Mouse (Mus musculus) hematopoietic stem cell, adult 5-6 weeks (primary cell): ENCODE results near the gene Tvp23b. TPM values are rescaled to one million over a fixed set of nuclear protein-coding genes. Genes with fewer than 3 reads are reported as not detected.
A peak's percentile ranks its signal among the peaks of the same experiment; 100 is the strongest.

Experiments
- ATAC-seq, 2 experiments: fragments of 125-278 bp in 1 of 2; replicated peaks in 1 of 2; 2 replicates each; pipeline ENCODE4 v1.8.0; 2016 to 2017; ENCODE audit warnings: inconsistent platforms in 2 of 2, mild to moderate bottlenecking in 2 of 2, moderate number of reproducible peaks in 2 of 2, low read depth in 1 of 2, moderate TSS enrichment in 1 of 2; ENCODE audit not compliant: low FRiP score in 2 of 2, poor library complexity in 2 of 2, severe bottlenecking in 2 of 2, insufficient read depth in 1 of 2, low TSS enrichment in 1 of 2
- total RNA-seq: library from RNA; stranded (forward); fragments of 172-1452, 232-1000 nt; gene quantifications from 2 replicates; pipeline ENCODE4 v1.2.3, GENCODE M21; 2017

The Tvp23b gene
- total RNA-seq, 1 experiment from 2014 or later: 43.8 TPM

GRCm38 (mm10) chr11:62929799-62930198 lies 50.5 kb downstream of the Tvp23b start:
- 0 out of 4 replicates have a peak, but pooled peaks of 1 of the 2 experiments have one; percentile 4 for ATAC-seq

GRCm38 (mm10) chr11:62930574-62930973 lies 51.3 kb downstream of the Tvp23b start:
- ATAC-seq: no peak

- ATAC-seq: no peak
Observed at GRCm38 (mm10) chr11:62931141-62931540, 51.9 kb downstream of the Tvp23b start.

GRCm38 (mm10) chr11:62933099-62933498 lies 53.8 kb downstream of the Tvp23b start:
- ATAC-seq: no peak

GRCm38 (mm10) chr11:62934795-62935514 lies 55.7 kb downstream of the Tvp23b start:
- ATAC-seq: no peak

GRCm38 (mm10) chr11:62937986-62938385 lies 58.7 kb downstream of the Tvp23b start:
- no peak for ATAC-seq

- no peak for ATAC-seq
Observed at GRCm38 (mm10) chr11:62938921-62939320, 59.7 kb downstream of the Tvp23b start.

- ATAC-seq: no peak
Observed at GRCm38 (mm10) chr11:62940176-62940575, 60.9 kb downstream of the Tvp23b start.

GRCm38 (mm10) chr11:62943538-62943937 lies 64.3 kb downstream of the Tvp23b start:
- ATAC-seq: no peak

- no peak for ATAC-seq
Observed at GRCm38 (mm10) chr11:62945514-62945913, 66.3 kb downstream of the Tvp23b start.

GRCm38 (mm10) chr11:62949548-62949947 lies 70.3 kb downstream of the Tvp23b start:
- no peak for ATAC-seq

GRCm38 (mm10) chr11:62951012-62951411 lies 71.8 kb downstream of the Tvp23b start, which contains the start of gene Cdrt4:
Cdrt4 (plus strand) TSS chr11:62951193.
- no peak for ATAC-seq

- ATAC-seq: no peak
Observed at GRCm38 (mm10) chr11:62954766-62955165, 75.5 kb downstream of the Tvp23b start.

- no peak for ATAC-seq
Observed at GRCm38 (mm10) chr11:62955186-62955585, 75.9 kb downstream of the Tvp23b start.

- ATAC-seq: no peak
Observed at GRCm38 (mm10) chr11:62955776-62956175, 76.5 kb downstream of the Tvp23b start.

GRCm38 (mm10) chr11:62957626-62958180 lies 78.4 kb downstream of the Tvp23b start:
- ATAC-seq: no peak

GRCm38 (mm10) chr11:62963292-62963691 lies 84.0 kb downstream of the Tvp23b start:
- no peak for ATAC-seq

GRCm38 (mm10) chr11:62966424-62966764 lies 87.1 kb downstream of the Tvp23b start:
- ATAC-seq: no peak
